Mouse (Mus musculus) MEL (cell line): ENCODE measurements at regions not wholly inside any gene's neighbourhood (a gene's known extent, or its start where the extent isn't known, plus 50 kb on each side); places are given as distances from the start of the nearest gene placed in this dataset.

Experiments used
- DNase-seq: peaks from one replicate; pipeline ENCODE4 v3.0.0; 2011; ENCODE audit warnings: low read depth, low spot score
- H3K27ac ChIP-seq: 2 replicates; pipeline ENCODE4 v1.5.1; 2012; ENCODE audit warnings: low read depth, mild to moderate bottlenecking, control low read depth, low read length, moderate library complexity; ENCODE audit not compliant: control insufficient read depth
- H3K27me3 ChIP-seq, 2 experiments: fragments of 150-350 bp in 1 of 2; sonication (generic) in 1 of 2; 2 replicates each; pipeline ENCODE4 v1.6.1; 2012; ENCODE audit warnings: low read length in 2 of 2, mild to moderate bottlenecking in 2 of 2, improper control_type of control experiment in 1 of 2, moderate library complexity in 1 of 2; ENCODE audit not compliant: insufficient read depth in 2 of 2, control insufficient read depth in 1 of 2
- H3K36me3 ChIP-seq, 2 experiments: 2 replicates each; pipeline ENCODE4 v1.6.1; 2012 to 2014; ENCODE audit warnings: low read length in 2 of 2, improper control_type of control experiment in 1 of 2, inconsistent platforms in 1 of 2, mild to moderate bottlenecking in 1 of 2; ENCODE audit not compliant: insufficient read depth in 2 of 2, control insufficient read depth in 1 of 2
- H3K4me1 ChIP-seq, 2 experiments: fragments of 150-350 bp in 1 of 2; sonication (generic) in 1 of 2; 2 replicates each; pipeline ENCODE4 v1.6.1; 2012; ENCODE audit warnings: low read length in 2 of 2, improper control_type of control experiment in 1 of 2, mild to moderate bottlenecking in 1 of 2; ENCODE audit not compliant: insufficient read depth in 2 of 2, control insufficient read depth in 1 of 2
- H3K4me3 ChIP-seq, 2 experiments: fragments of 150-350 bp in 1 of 2; sonication (generic) in 1 of 2; 2 replicates each; pipeline ENCODE4 v1.5.1; 2012; ENCODE audit warnings: low read depth in 2 of 2, low read length in 2 of 2, mild to moderate bottlenecking in 2 of 2, moderate library complexity in 2 of 2, control low read depth in 1 of 2, improper control_type of control experiment in 1 of 2; ENCODE audit not compliant: control insufficient read depth in 1 of 2, insufficient read depth in 1 of 2
- H3K79me2 ChIP-seq: 2 replicates; pipeline ENCODE4 v1.6.1; 2012; ENCODE audit warnings: mild to moderate bottlenecking, low read length, moderate library complexity; ENCODE audit not compliant: control insufficient read depth, poor library complexity, insufficient read depth
- H3K9ac ChIP-seq: 2 replicates; pipeline ENCODE4 v1.6.1; 2012; ENCODE audit warnings: low read depth, mild to moderate bottlenecking, control low read depth, low read length, moderate library complexity; ENCODE audit not compliant: control insufficient read depth, poor library complexity, severe bottlenecking
- H3K9me3 ChIP-seq: fragments of 150-350 bp; sonication (generic); replicated peaks from 2 replicates; pipeline ENCODE4 v1.6.1; 2012; ENCODE audit warnings: mild to moderate bottlenecking, low read length, improper control_type of control experiment, moderate library complexity; ENCODE audit not compliant: insufficient read depth
- CHD1 ChIP-seq: IDR thresholded peaks from 2 replicates; pipeline ENCODE4 v1.6.1; 2012; ENCODE audit warnings: low read depth, mild to moderate bottlenecking, inconsistent platforms, low read length, improper control_type of control experiment
- CHD2 ChIP-seq: IDR thresholded peaks from 2 replicates; pipeline ENCODE4 v1.6.1; 2011; ENCODE audit warnings: low read length, improper control_type of control experiment
- CTCF ChIP-seq, 3 experiments: IDR thresholded peaks in 2 of 3; conservative IDR thresholded peaks in 1 of 3; 2 replicates each; pipeline ENCODE4 v1.5.1; 2011 to 2012; ENCODE audit warnings: low read length in 3 of 3, low read depth in 2 of 3, mild to moderate bottlenecking in 2 of 3, improper control_type of control experiment in 1 of 3, inconsistent platforms in 1 of 3, mixed read lengths in 1 of 3, moderate library complexity in 1 of 3; ENCODE audit not compliant: control insufficient read depth in 1 of 3, insufficient read depth in 1 of 3, poor library complexity in 1 of 3, severe bottlenecking in 1 of 3
- ELF1 ChIP-seq: IDR thresholded peaks from 2 replicates; pipeline ENCODE4 v1.6.1; 2014; ENCODE audit warnings: low read depth, mild to moderate bottlenecking, inconsistent platforms, low read length, improper control_type of control experiment, moderate library complexity
- EP300 ChIP-seq, 2 experiments: IDR thresholded peaks; 2 replicates each; pipeline ENCODE4 v1.6.1; 2011; ENCODE audit warnings: improper control_type of control experiment in 2 of 2, low read length in 2 of 2, low read depth in 1 of 2, mild to moderate bottlenecking in 1 of 2
- ETS1 ChIP-seq: IDR thresholded peaks from 2 replicates; pipeline ENCODE4 v1.6.1; 2012; ENCODE audit warnings: low read depth, mild to moderate bottlenecking, inconsistent platforms, low read length, improper control_type of control experiment, moderate library complexity
- GABPA ChIP-seq: IDR thresholded peaks from 2 replicates; pipeline ENCODE4 v1.6.1; 2012; ENCODE audit warnings: low read depth, mild to moderate bottlenecking, inconsistent platforms, low read length, improper control_type of control experiment, moderate library complexity
- GATA1 ChIP-seq: IDR thresholded peaks from 2 replicates; pipeline ENCODE4 v1.6.1; 2011; ENCODE audit warnings: low read depth, low read length, improper control_type of control experiment
- HCFC1 ChIP-seq: IDR thresholded peaks from 2 replicates; pipeline ENCODE4 v1.6.1; 2012; ENCODE audit warnings: low read depth, mild to moderate bottlenecking, inconsistent platforms, low read length, improper control_type of control experiment, moderate library complexity
- JUND ChIP-seq: IDR thresholded peaks from 2 replicates; pipeline ENCODE4 v1.6.1; 2011; ENCODE audit warnings: low read depth, mild to moderate bottlenecking, improper control_type of control experiment, low read length
- KAT2A ChIP-seq: conservative IDR thresholded peaks from 2 replicates; pipeline ENCODE4 v1.6.1; 2012; ENCODE audit warnings: low read depth, low read length, improper control_type of control experiment, inconsistent platforms
- MAFK ChIP-seq: IDR thresholded peaks from 2 replicates; pipeline ENCODE4 v1.6.1; 2011; ENCODE audit warnings: low read depth, mild to moderate bottlenecking, low read length, improper control_type of control experiment, borderline replicate concordance
- MAX ChIP-seq: IDR thresholded peaks from 2 replicates; pipeline ENCODE4 v1.6.1; 2011; ENCODE audit warnings: low read length, improper control_type of control experiment
- MAZ ChIP-seq: IDR thresholded peaks from 2 replicates; pipeline ENCODE4 v1.6.1; 2012; ENCODE audit warnings: low read depth, mild to moderate bottlenecking, inconsistent platforms, low read length, improper control_type of control experiment
- MXI1 ChIP-seq: IDR thresholded peaks from 2 replicates; pipeline ENCODE4 v1.6.1; 2011; ENCODE audit warnings: mild to moderate bottlenecking, low read depth, low read length, improper control_type of control experiment
- MYB ChIP-seq: IDR thresholded peaks from 2 replicates; pipeline ENCODE4 v1.6.1; 2011; ENCODE audit warnings: mild to moderate bottlenecking, low read depth, low read length, improper control_type of control experiment
- MYC ChIP-seq: IDR thresholded peaks from 2 replicates; pipeline ENCODE4 v1.6.1; 2011; ENCODE audit warnings: low read depth, mild to moderate bottlenecking, low read length, improper control_type of control experiment, moderate library complexity
- NELFE ChIP-seq: IDR thresholded peaks from 2 replicates; pipeline ENCODE4 v1.6.1; 2011; ENCODE audit warnings: low read depth, low read length, improper control_type of control experiment
- NRF1 ChIP-seq: IDR thresholded peaks from 2 replicates; pipeline ENCODE4 v1.6.1; 2014; ENCODE audit warnings: low read depth, mild to moderate bottlenecking, inconsistent platforms, low read length, improper control_type of control experiment, moderate library complexity; ENCODE audit not compliant: poor library complexity, insufficient read depth, severe bottlenecking
- POLR2AphosphoS2 ChIP-seq: IDR thresholded peaks from 2 replicates; pipeline ENCODE4 v1.6.1; 2011; ENCODE audit warnings: low read length, improper control_type of control experiment
- POLR2AphosphoS5 ChIP-seq: IDR thresholded peaks from 2 replicates; pipeline ENCODE4 v1.6.1; 2012; ENCODE audit warnings: low read depth, borderline replicate concordance, mild to moderate bottlenecking, inconsistent platforms, low read length, moderate library complexity, mixed read lengths
- RAD21 ChIP-seq: IDR thresholded peaks from 2 replicates; pipeline ENCODE4 v1.6.1; 2011; ENCODE audit warnings: mild to moderate bottlenecking, low read depth, low read length, improper control_type of control experiment
- RCOR1 ChIP-seq: IDR thresholded peaks from 2 replicates; pipeline ENCODE4 v1.6.1; 2012; ENCODE audit warnings: low read depth, mild to moderate bottlenecking, inconsistent platforms, low read length, improper control_type of control experiment
- SIN3A ChIP-seq: IDR thresholded peaks from 2 replicates; pipeline ENCODE4 v1.6.1; 2012; ENCODE audit warnings: low read length, improper control_type of control experiment, inconsistent platforms
- SMC3 ChIP-seq: IDR thresholded peaks from 2 replicates; pipeline ENCODE4 v1.6.1; 2011; ENCODE audit warnings: low read depth, low read length, improper control_type of control experiment
- TAL1 ChIP-seq: IDR thresholded peaks from 2 replicates; pipeline ENCODE4 v1.6.1; 2012; ENCODE audit warnings: mild to moderate bottlenecking, inconsistent platforms, low read length, moderate library complexity, mixed read lengths
- TBP ChIP-seq: IDR thresholded peaks from 2 replicates; pipeline ENCODE4 v1.8.0; 2011; ENCODE audit warnings: low read depth, low read length, improper control_type of control experiment
- TCF12 ChIP-seq: IDR thresholded peaks from 2 replicates; pipeline ENCODE4 v1.6.1; 2014; ENCODE audit warnings: low read depth, mild to moderate bottlenecking, inconsistent platforms, low read length, improper control_type of control experiment, moderate library complexity
- UBTF ChIP-seq: IDR thresholded peaks from 2 replicates; pipeline ENCODE4 v1.6.1; 2012; ENCODE audit warnings: low read depth, mild to moderate bottlenecking, inconsistent platforms, low read length, improper control_type of control experiment, moderate library complexity, borderline replicate concordance; ENCODE audit not compliant: insufficient read depth
- USF1 ChIP-seq: IDR thresholded peaks from 2 replicates; pipeline ENCODE4 v1.6.1; 2014; ENCODE audit warnings: low read depth, mild to moderate bottlenecking, inconsistent platforms, low read length, improper control_type of control experiment, moderate library complexity
- USF2 ChIP-seq, 2 experiments: IDR thresholded peaks; 2 replicates each; pipeline ENCODE4 v1.6.1; 2011 to 2012; ENCODE audit warnings: improper control_type of control experiment in 2 of 2, low read length in 2 of 2, borderline replicate concordance in 1 of 2, inconsistent platforms in 1 of 2, low read depth in 1 of 2, mild to moderate bottlenecking in 1 of 2; ENCODE audit not compliant: insufficient read depth in 1 of 2
- ZC3H11A ChIP-seq: IDR thresholded peaks from 2 replicates; pipeline ENCODE4 v1.6.1; 2012; ENCODE audit warnings: low read depth, mild to moderate bottlenecking, inconsistent platforms, low read length, improper control_type of control experiment
- ZKSCAN1 ChIP-seq: IDR thresholded peaks from 2 replicates; pipeline ENCODE4 v1.6.1; 2012; ENCODE audit warnings: low read depth, mild to moderate bottlenecking, inconsistent platforms, low read length, improper control_type of control experiment, moderate library complexity
- ZMIZ1 ChIP-seq: IDR thresholded peaks from 2 replicates; pipeline ENCODE4 v1.6.1; 2012; ENCODE audit warnings: low read depth, mild to moderate bottlenecking, inconsistent platforms, low read length, improper control_type of control experiment, moderate library complexity
- ZNF384 ChIP-seq: IDR thresholded peaks from 2 replicates; pipeline ENCODE4 v1.6.1; 2012; ENCODE audit warnings: low read depth, mild to moderate bottlenecking, inconsistent platforms, low read length, improper control_type of control experiment

GRCm38 (mm10) chr19:32956143-32956915, 199.0 kb downstream of the Pten start:
- no peaks in the 10 kb centered on the region for H3K9me3 ChIP-seq
- H3K27ac ChIP-seq = peak overlapping the region; percentile 90
- H3K9ac ChIP-seq = peak overlapping the region; percentile 79
- H3K36me3 ChIP-seq = peaks cover 0 to 38% of the 10 kb centered on the region in 2 experiments; a peak in 2 of 4 replicates
- no peaks in the 10 kb centered on the region for H3K79me2 ChIP-seq
- no peaks in the 10 kb centered on the region for H3K27me3 ChIP-seq
- H3K4me1 ChIP-seq = peaks cover 21 to 67% of the 10 kb centered on the region in 2 experiments
- DNase-seq = peak; percentile 67
- H3K4me3 ChIP-seq = peak overlapping the region; percentile 81 to 85
- TF ChIP-seq POLR2AphosphoS5 (no peak), ZNF384 (peak; percentile 95), TBP (no peak), RAD21 (no peak), NRF1 (no peak), USF2 (IDR thresholded peaks at IDR 0.05; ENCODE audit: borderline replicate concordance in 1 of 2, insufficient read depth in 1 of 2, low read depth in 1 of 2, low read length in 2 of 2) (no peak), ZC3H11A (no peak), MAX (no peak), USF1 (no peak), ZKSCAN1 (no peak), NELFE (no peak), GABPA (no peak; the same call in 1 of the 2 replicates), ETS1 (peak; percentile 55; the same call in 1 of the 2 replicates), RCOR1 (no peak), TAL1 (no peak), POLR2AphosphoS2 (peak; percentile 30; the same call in 1 of the 2 replicates), ZMIZ1 (0 out of 2 replicates have a peak, but pooled peaks have one; percentile 0), MAFK (no peak), CHD2 (peak; percentile 59; the same call in 1 of the 2 replicates), MAZ (0 out of 2 replicates have a peak, but pooled peaks have one; percentile 12), ELF1 (no peak), SIN3A (peak; percentile 40; the same call in 1 of the 2 replicates), HCFC1 (no peak; the same call in 1 of the 2 replicates), EP300 (IDR thresholded peaks at IDR 0.05; ENCODE audit: low read depth in 1 of 2, low read length in 2 of 2) (peak in 1 of 2 experiments; percentile 47; a peak in 2 of 4 replicates), TCF12 (no peak), UBTF (no peak), CTCF (IDR thresholded peaks at IDR 0.05 in 2 of 3, conservative IDR thresholded peaks at IDR 0.05 in 1 of 3; ENCODE audit: control insufficient read depth in 1 of 3, insufficient read depth in 1 of 3, low read depth in 2 of 3, low read length in 3 of 3, poor library complexity in 1 of 3, severe bottlenecking in 1 of 3) (no peak), KAT2A (no peak), CHD1 (peak; percentile 53), SMC3 (no peak), JUND (no peak), MYB (no peak), MXI1 (no peak), MYC (no peak; the same call in 1 of the 2 replicates), GATA1 (0 out of 2 replicates have a peak, but pooled peaks have one; percentile 28)
